Mouse (Mus musculus) MEL (cell line): ENCODE results near the gene Enox1. TPM values are rescaled to one million over a fixed set of nuclear protein-coding genes. Genes with fewer than 3 reads are reported as not detected.
A peak's percentile ranks its signal among the peaks of the same experiment; 100 is the strongest.

Source experiments
- DNase-seq: peaks from one replicate; pipeline ENCODE4 v3.0.0; 2011; ENCODE audit warnings: low read depth, low spot score
- H3K27ac ChIP-seq: 2 replicates; pipeline ENCODE4 v1.5.1; 2012; ENCODE audit warnings: low read depth, mild to moderate bottlenecking, control low read depth, low read length, moderate library complexity; ENCODE audit not compliant: control insufficient read depth
- H3K27me3 ChIP-seq, 2 experiments: fragments of 150-350 bp in 1 of 2; sonication (generic) in 1 of 2; 2 replicates each; pipeline ENCODE4 v1.6.1; 2012; ENCODE audit warnings: low read length in 2 of 2, mild to moderate bottlenecking in 2 of 2, improper control_type of control experiment in 1 of 2, moderate library complexity in 1 of 2; ENCODE audit not compliant: insufficient read depth in 2 of 2, control insufficient read depth in 1 of 2
- H3K36me3 ChIP-seq, 2 experiments: 2 replicates each; pipeline ENCODE4 v1.6.1; 2012 to 2014; ENCODE audit warnings: low read length in 2 of 2, improper control_type of control experiment in 1 of 2, inconsistent platforms in 1 of 2, mild to moderate bottlenecking in 1 of 2; ENCODE audit not compliant: insufficient read depth in 2 of 2, control insufficient read depth in 1 of 2
- H3K4me1 ChIP-seq, 2 experiments: fragments of 150-350 bp in 1 of 2; sonication (generic) in 1 of 2; 2 replicates each; pipeline ENCODE4 v1.6.1; 2012; ENCODE audit warnings: low read length in 2 of 2, improper control_type of control experiment in 1 of 2, mild to moderate bottlenecking in 1 of 2; ENCODE audit not compliant: insufficient read depth in 2 of 2, control insufficient read depth in 1 of 2
- H3K4me3 ChIP-seq, 2 experiments: fragments of 150-350 bp in 1 of 2; sonication (generic) in 1 of 2; 2 replicates each; pipeline ENCODE4 v1.5.1; 2012; ENCODE audit warnings: low read depth in 2 of 2, low read length in 2 of 2, mild to moderate bottlenecking in 2 of 2, moderate library complexity in 2 of 2, control low read depth in 1 of 2, improper control_type of control experiment in 1 of 2; ENCODE audit not compliant: control insufficient read depth in 1 of 2, insufficient read depth in 1 of 2
- H3K79me2 ChIP-seq: 2 replicates; pipeline ENCODE4 v1.6.1; 2012; ENCODE audit warnings: mild to moderate bottlenecking, low read length, moderate library complexity; ENCODE audit not compliant: control insufficient read depth, poor library complexity, insufficient read depth
- H3K9ac ChIP-seq: 2 replicates; pipeline ENCODE4 v1.6.1; 2012; ENCODE audit warnings: low read depth, mild to moderate bottlenecking, control low read depth, low read length, moderate library complexity; ENCODE audit not compliant: control insufficient read depth, poor library complexity, severe bottlenecking
- H3K9me3 ChIP-seq: fragments of 150-350 bp; sonication (generic); replicated peaks from 2 replicates; pipeline ENCODE4 v1.6.1; 2012; ENCODE audit warnings: mild to moderate bottlenecking, low read length, improper control_type of control experiment, moderate library complexity; ENCODE audit not compliant: insufficient read depth
- CTCF ChIP-seq, 3 experiments: IDR thresholded peaks in 2 of 3; conservative IDR thresholded peaks in 1 of 3; 2 replicates each; pipeline ENCODE4 v1.5.1; 2011 to 2012; ENCODE audit warnings: low read length in 3 of 3, low read depth in 2 of 3, mild to moderate bottlenecking in 2 of 3, improper control_type of control experiment in 1 of 3, inconsistent platforms in 1 of 3, mixed read lengths in 1 of 3, moderate library complexity in 1 of 3; ENCODE audit not compliant: control insufficient read depth in 1 of 3, insufficient read depth in 1 of 3, poor library complexity in 1 of 3, severe bottlenecking in 1 of 3
- E2F4 ChIP-seq: IDR thresholded peaks from 2 replicates; pipeline ENCODE4 v1.6.1; 2011; ENCODE audit warnings: low read depth, low read length, improper control_type of control experiment, borderline replicate concordance
- ELF1 ChIP-seq: IDR thresholded peaks from 2 replicates; pipeline ENCODE4 v1.6.1; 2014; ENCODE audit warnings: low read depth, mild to moderate bottlenecking, inconsistent platforms, low read length, improper control_type of control experiment, moderate library complexity
- EP300 ChIP-seq, 2 experiments: IDR thresholded peaks; 2 replicates each; pipeline ENCODE4 v1.6.1; 2011; ENCODE audit warnings: improper control_type of control experiment in 2 of 2, low read length in 2 of 2, low read depth in 1 of 2, mild to moderate bottlenecking in 1 of 2
- ETS1 ChIP-seq: IDR thresholded peaks from 2 replicates; pipeline ENCODE4 v1.6.1; 2012; ENCODE audit warnings: low read depth, mild to moderate bottlenecking, inconsistent platforms, low read length, improper control_type of control experiment, moderate library complexity
- GABPA ChIP-seq: IDR thresholded peaks from 2 replicates; pipeline ENCODE4 v1.6.1; 2012; ENCODE audit warnings: low read depth, mild to moderate bottlenecking, inconsistent platforms, low read length, improper control_type of control experiment, moderate library complexity
- GATA1 ChIP-seq: IDR thresholded peaks from 2 replicates; pipeline ENCODE4 v1.6.1; 2011; ENCODE audit warnings: low read depth, low read length, improper control_type of control experiment
- HCFC1 ChIP-seq: IDR thresholded peaks from 2 replicates; pipeline ENCODE4 v1.6.1; 2012; ENCODE audit warnings: low read depth, mild to moderate bottlenecking, inconsistent platforms, low read length, improper control_type of control experiment, moderate library complexity
- JUND ChIP-seq: IDR thresholded peaks from 2 replicates; pipeline ENCODE4 v1.6.1; 2011; ENCODE audit warnings: low read depth, mild to moderate bottlenecking, improper control_type of control experiment, low read length
- KAT2A ChIP-seq: conservative IDR thresholded peaks from 2 replicates; pipeline ENCODE4 v1.6.1; 2012; ENCODE audit warnings: low read depth, low read length, improper control_type of control experiment, inconsistent platforms
- MAZ ChIP-seq: IDR thresholded peaks from 2 replicates; pipeline ENCODE4 v1.6.1; 2012; ENCODE audit warnings: low read depth, mild to moderate bottlenecking, inconsistent platforms, low read length, improper control_type of control experiment
- MEF2A ChIP-seq: IDR thresholded peaks from 2 replicates; pipeline ENCODE4 v1.6.1; 2014; ENCODE audit warnings: low read depth, mild to moderate bottlenecking, inconsistent platforms, low read length, improper control_type of control experiment; ENCODE audit not compliant: poor library complexity, insufficient replicate concordance, severe bottlenecking; ENCODE audit errors: extremely low read depth
- MXI1 ChIP-seq: IDR thresholded peaks from 2 replicates; pipeline ENCODE4 v1.6.1; 2011; ENCODE audit warnings: mild to moderate bottlenecking, low read depth, low read length, improper control_type of control experiment
- MYC ChIP-seq: IDR thresholded peaks from 2 replicates; pipeline ENCODE4 v1.6.1; 2011; ENCODE audit warnings: low read depth, mild to moderate bottlenecking, low read length, improper control_type of control experiment, moderate library complexity
- NELFE ChIP-seq: IDR thresholded peaks from 2 replicates; pipeline ENCODE4 v1.6.1; 2011; ENCODE audit warnings: low read depth, low read length, improper control_type of control experiment
- NRF1 ChIP-seq: IDR thresholded peaks from 2 replicates; pipeline ENCODE4 v1.6.1; 2014; ENCODE audit warnings: low read depth, mild to moderate bottlenecking, inconsistent platforms, low read length, improper control_type of control experiment, moderate library complexity; ENCODE audit not compliant: poor library complexity, insufficient read depth, severe bottlenecking
- POLR2A ChIP-seq, 2 experiments: IDR thresholded peaks; 2 replicates each; pipeline ENCODE4 v1.6.1; 2011 to 2012; ENCODE audit warnings: low read length in 2 of 2, mild to moderate bottlenecking in 2 of 2, control low read depth in 1 of 2, improper control_type of control experiment in 1 of 2, low read depth in 1 of 2, moderate library complexity in 1 of 2; ENCODE audit not compliant: control insufficient read depth in 1 of 2, insufficient read depth in 1 of 2, poor library complexity in 1 of 2
- POLR2AphosphoS2 ChIP-seq: IDR thresholded peaks from 2 replicates; pipeline ENCODE4 v1.6.1; 2011; ENCODE audit warnings: low read length, improper control_type of control experiment
- POLR2AphosphoS5 ChIP-seq: IDR thresholded peaks from 2 replicates; pipeline ENCODE4 v1.6.1; 2012; ENCODE audit warnings: low read depth, borderline replicate concordance, mild to moderate bottlenecking, inconsistent platforms, low read length, moderate library complexity, mixed read lengths
- RAD21 ChIP-seq: IDR thresholded peaks from 2 replicates; pipeline ENCODE4 v1.6.1; 2011; ENCODE audit warnings: mild to moderate bottlenecking, low read depth, low read length, improper control_type of control experiment
- RCOR1 ChIP-seq: IDR thresholded peaks from 2 replicates; pipeline ENCODE4 v1.6.1; 2012; ENCODE audit warnings: low read depth, mild to moderate bottlenecking, inconsistent platforms, low read length, improper control_type of control experiment
- SMC3 ChIP-seq: IDR thresholded peaks from 2 replicates; pipeline ENCODE4 v1.6.1; 2011; ENCODE audit warnings: low read depth, low read length, improper control_type of control experiment
- UBTF ChIP-seq: IDR thresholded peaks from 2 replicates; pipeline ENCODE4 v1.6.1; 2012; ENCODE audit warnings: low read depth, mild to moderate bottlenecking, inconsistent platforms, low read length, improper control_type of control experiment, moderate library complexity, borderline replicate concordance; ENCODE audit not compliant: insufficient read depth
- USF1 ChIP-seq: IDR thresholded peaks from 2 replicates; pipeline ENCODE4 v1.6.1; 2014; ENCODE audit warnings: low read depth, mild to moderate bottlenecking, inconsistent platforms, low read length, improper control_type of control experiment, moderate library complexity
- USF2 ChIP-seq, 2 experiments: IDR thresholded peaks; 2 replicates each; pipeline ENCODE4 v1.6.1; 2011 to 2012; ENCODE audit warnings: improper control_type of control experiment in 2 of 2, low read length in 2 of 2, borderline replicate concordance in 1 of 2, inconsistent platforms in 1 of 2, low read depth in 1 of 2, mild to moderate bottlenecking in 1 of 2; ENCODE audit not compliant: insufficient read depth in 1 of 2
- ZC3H11A ChIP-seq: IDR thresholded peaks from 2 replicates; pipeline ENCODE4 v1.6.1; 2012; ENCODE audit warnings: low read depth, mild to moderate bottlenecking, inconsistent platforms, low read length, improper control_type of control experiment
- ZKSCAN1 ChIP-seq: IDR thresholded peaks from 2 replicates; pipeline ENCODE4 v1.6.1; 2012; ENCODE audit warnings: low read depth, mild to moderate bottlenecking, inconsistent platforms, low read length, improper control_type of control experiment, moderate library complexity
- ZNF384 ChIP-seq: IDR thresholded peaks from 2 replicates; pipeline ENCODE4 v1.6.1; 2012; ENCODE audit warnings: low read depth, mild to moderate bottlenecking, inconsistent platforms, low read length, improper control_type of control experiment
- polyA plus RNA-seq, 2 experiments: library from polyadenylated mRNA; stranded (reverse) in 1 of 2; unstranded in 1 of 2; fragments of >175 nt in 1 of 2; fragments of >200 nt in 1 of 2; gene quantifications; 2 replicates each; pipeline versions ENCODE4 v1.2.1 to v1.2.4; 2012; ENCODE audit warnings: low replicate concordance in 2 of 2, low read depth in 1 of 2; ENCODE audit not compliant: insufficient read length in 2 of 2, insufficient read depth in 1 of 2, missing spikeins in 1 of 2
- total RNA-seq: library from RNA; depleted of rRNA; stranded (reverse); fragments of 300-350 nt; gene quantifications from 2 replicates; pipeline ENCODE4 v1.2.3, GENCODE M21; 2012

The Enox1 gene
- total and polyA plus RNA-seq, 3 experiments, result not detected

- Histone ChIP-seq H3K27me3 (no peaks in the 10 kb centered on the region), H3K9me3 (no peaks in the 10 kb centered on the region), H3K27ac (no peak overlapping the region), H3K9ac (no peak overlapping the region), H3K4me1 (no peaks in the 10 kb centered on the region)
- no peak for TF ChIP-seq GABPA
- no peak for TF ChIP-seq ELF1
- no peak for TF ChIP-seq NELFE
- no peak for TF ChIP-seq E2F4
- TF ChIP-seq MYC, result no peak
- TF ChIP-seq MAZ, result no peak
- no peak for TF ChIP-seq JUND
- no peak for TF ChIP-seq POLR2A (IDR thresholded peaks at IDR 0.05; ENCODE audit: control insufficient read depth in 1 of 2, insufficient read depth in 1 of 2, low read depth in 1 of 2, low read length in 2 of 2, poor library complexity in 1 of 2)
- no peak for TF ChIP-seq ZNF384
- no peak for TF ChIP-seq SMC3
- TF ChIP-seq POLR2AphosphoS5, result no peak
- TF ChIP-seq NRF1, result no peak
- TF ChIP-seq UBTF, result no peak
- no peak for TF ChIP-seq MEF2A
- no peak for TF ChIP-seq ZKSCAN1
- TF ChIP-seq, all 39 proteins: peak for 0
- H3K36me3 ChIP-seq, result no peaks in the 10 kb centered on the region
- H3K79me2 ChIP-seq, result no peaks in the 10 kb centered on the region
- DNase-seq, result no peak
- no peak overlapping the region for H3K4me3 ChIP-seq
Measured at GRCm38 (mm10) chr14:77136936-77137335, 19.6 kb upstream of the Enox1 start.

GRCm38 (mm10) chr14:77141324-77142282 is 15.0 kb upstream of the Enox1 start:
- H3K4me1 ChIP-seq, result no peaks in the 10 kb centered on the region
- TF ChIP-seq POLR2AphosphoS5 (no peak), ETS1 (no peak), JUND (no peak), MYC (no peak), ZKSCAN1 (no peak), ZC3H11A (peak; percentile 48; the same call in 1 of the 2 replicates), SMC3 (peak; percentile 71), USF2 (IDR thresholded peaks at IDR 0.05; ENCODE audit: borderline replicate concordance in 1 of 2, insufficient read depth in 1 of 2, low read depth in 1 of 2, low read length in 2 of 2) (no peak), GABPA (no peak), RCOR1 (no peak), ZNF384 (no peak), RAD21 (peak; percentile 80), POLR2AphosphoS2 (no peak), USF1 (no peak), KAT2A (no peak), CTCF (IDR thresholded peaks at IDR 0.05 in 2 of 3, conservative IDR thresholded peaks at IDR 0.05 in 1 of 3; ENCODE audit: control insufficient read depth in 1 of 3, insufficient read depth in 1 of 3, low read depth in 2 of 3, low read length in 3 of 3, poor library complexity in 1 of 3, severe bottlenecking in 1 of 3) (peak; percentile 39 to 75 (median 54); a peak in 5 of 6 replicates), GATA1 (no peak), MXI1 (no peak), HCFC1 (no peak), EP300 (IDR thresholded peaks at IDR 0.05; ENCODE audit: low read depth in 1 of 2, low read length in 2 of 2) (no peak)
- TF ChIP-seq, all 39 proteins: peak for 4
- no peaks in the 10 kb centered on the region for H3K79me2 ChIP-seq
- H3K27me3 ChIP-seq, result no peaks in the 10 kb centered on the region
- no peak overlapping the region for H3K9ac ChIP-seq
- no peak overlapping the region for H3K27ac ChIP-seq
- no peak overlapping the region for H3K4me3 ChIP-seq
- H3K36me3 ChIP-seq, result no peaks in the 10 kb centered on the region
- DNase-seq, result peak; percentile 80
- no peaks in the 10 kb centered on the region for H3K9me3 ChIP-seq
